Mouse (Mus musculus): ENCODE results near the gene Gsta2. TPM values are rescaled to one million over a fixed set of nuclear protein-coding genes. Genes with fewer than 3 reads are reported as not detected.

Gene Gsta2
- 1.3 and 2.3 TPM in 2 replicates for polyA plus RNA-seq (2015; fragmentation: Nextera tagmentation; extraction: Ambion mirVana)

- H3K9me3 ChIP-seq (ENCODE audit: low read length), result no peaks in the 10 kb centered on the region
- ATAC-seq, result 0 out of 2 replicates have a peak, but pooled peaks have one; percentile 10
Measured at GRCm38 (mm10) chr9:78355611-78356010, at the start of gene Gsta2. Gsta2 (minus strand) TSS chr9:78355788.

GRCm38 (mm10) chr9:78401596-78401995, 46.0 kb upstream of the Gsta2 start:
- no peak for ATAC-seq
- Histone ChIP-seq H3K4me2 (ENCODE audit: low read depth, low read length) (no peak overlapping the region), H3K4me1 (ENCODE audit: insufficient read depth) (no peaks in the 10 kb centered on the region), H3K27ac (ENCODE audit: low read depth) (no peak overlapping the region), H3K9ac (replicated peaks) (no peak overlapping the region), H3K9me3 (ENCODE audit: low read length) (no peaks in the 10 kb centered on the region), H3K36me3 (replicated peaks; ENCODE audit: insufficient read depth, low read length) (no peaks in the 10 kb centered on the region), H3K4me3 (ENCODE audit: low read depth, low read length) (no peak overlapping the region), H3K27me3 (ENCODE audit: insufficient read depth, low read length) (peaks cover 12% of the 10 kb centered on the region)
- TF ChIP-seq CTCF (IDR thresholded peaks at IDR 0.05; ENCODE audit: low read depth) (no peak), EP300 (IDR thresholded peaks at IDR 0.05; ENCODE audit: low read depth) (no peak)
- 86% methylated on average over 7 of the region's 7 CpGs for WGBS (ENCODE audit: insufficient replicate concordance)
- no peak for DNase-seq

More at GRCm38 (mm10) chr9:78355611-78356010, at the start of gene Gsta2:
- Histone ChIP-seq H3K4me3 (ENCODE audit: low read depth, low read length) (no peak within 1 kb of the TSS), H3K27me3 (ENCODE audit: insufficient read depth, low read length) (no peaks in the 10 kb centered on the region), H3K4me2 (ENCODE audit: low read depth, low read length) (no peak within 1 kb of the TSS), H3K27ac (ENCODE audit: low read depth) (peak within 1 kb of the TSS; percentile 50), H3K9ac (replicated peaks) (no peak within 1 kb of the TSS), H3K4me1 (ENCODE audit: insufficient read depth) (peaks cover 3% of the 10 kb centered on the region; the same call in 1 of the 2 replicates), H3K36me3 (replicated peaks; ENCODE audit: insufficient read depth, low read length) (no peaks in the 10 kb centered on the region)
- WGBS (ENCODE audit: insufficient replicate concordance), result 68% methylated on average over 8 of the region's 8 CpGs
- no peak for TF ChIP-seq CTCF (IDR thresholded peaks at IDR 0.05; ENCODE audit: low read depth)
- TF ChIP-seq EP300 (IDR thresholded peaks at IDR 0.05; ENCODE audit: low read depth), result no peak
- DNase-seq, result no peak

- DNase-seq, result no peak
- TF ChIP-seq EP300 (IDR thresholded peaks at IDR 0.05; ENCODE audit: low read depth) (no peak), CTCF (IDR thresholded peaks at IDR 0.05; ENCODE audit: low read depth) (no peak)
- Histone ChIP-seq H3K27me3 (ENCODE audit: insufficient read depth, low read length) (peaks cover 23% of the 10 kb centered on the region), H3K4me2 (ENCODE audit: low read depth, low read length) (no peak overlapping the region), H3K4me1 (ENCODE audit: insufficient read depth) (peaks cover 5% of the 10 kb centered on the region), H3K9me3 (ENCODE audit: low read length) (no peaks in the 10 kb centered on the region), H3K27ac (ENCODE audit: low read depth) (no peak overlapping the region), H3K4me3 (ENCODE audit: low read depth, low read length) (no peak overlapping the region), H3K9ac (replicated peaks) (no peak overlapping the region), H3K36me3 (replicated peaks; ENCODE audit: insufficient read depth, low read length) (no peaks in the 10 kb centered on the region)
- ATAC-seq, result no peak
- 63% methylated on average over 5 of the region's 5 CpGs for WGBS (ENCODE audit: insufficient replicate concordance)
Measured at GRCm38 (mm10) chr9:78400570-78400969, 45.0 kb upstream of the Gsta2 start.

- Histone ChIP-seq H3K9me3 (ENCODE audit: low read length) (no peaks in the 10 kb centered on the region), H3K36me3 (replicated peaks; ENCODE audit: insufficient read depth, low read length) (no peaks in the 10 kb centered on the region), H3K4me2 (ENCODE audit: low read depth, low read length) (no peak overlapping the region), H3K4me1 (ENCODE audit: insufficient read depth) (peaks cover 7% of the 10 kb centered on the region), H3K9ac (replicated peaks) (no peak overlapping the region), H3K27me3 (ENCODE audit: insufficient read depth, low read length) (peaks cover 54% of the 10 kb centered on the region), H3K27ac (ENCODE audit: low read depth) (no peak overlapping the region), H3K4me3 (ENCODE audit: low read depth, low read length) (no peak overlapping the region; the same call in 1 of the 2 replicates)
- TF ChIP-seq EP300 (IDR thresholded peaks at IDR 0.05; ENCODE audit: low read depth) (no peak), CTCF (IDR thresholded peaks at IDR 0.05; ENCODE audit: low read depth) (no peak)
- no peak for ATAC-seq
- 48% methylated on average over 9 of the region's 9 CpGs for WGBS (ENCODE audit: insufficient replicate concordance)
- DNase-seq, result no peak
Measured at GRCm38 (mm10) chr9:78396517-78396916, 40.9 kb upstream of the Gsta2 start.

- Histone ChIP-seq H3K36me3 (replicated peaks; ENCODE audit: insufficient read depth, low read length) (no peaks in the 10 kb centered on the region), H3K4me3 (ENCODE audit: low read depth, low read length) (peak within 1 kb of the TSS; percentile 39), H3K4me1 (ENCODE audit: insufficient read depth) (peaks cover 7% of the 10 kb centered on the region), H3K27ac (ENCODE audit: low read depth) (no peak within 1 kb of the TSS), H3K9ac (replicated peaks) (no peak within 1 kb of the TSS), H3K27me3 (ENCODE audit: insufficient read depth, low read length) (peaks cover 54% of the 10 kb centered on the region), H3K9me3 (ENCODE audit: low read length) (no peaks in the 10 kb centered on the region), H3K4me2 (ENCODE audit: low read depth, low read length) (peak within 1 kb of the TSS; percentile 64)
- TF ChIP-seq EP300 (IDR thresholded peaks at IDR 0.05; ENCODE audit: low read depth), result no peak
- no peak for TF ChIP-seq CTCF (IDR thresholded peaks at IDR 0.05; ENCODE audit: low read depth)
- ATAC-seq (peak; percentile 56), DNase-seq (peak; percentile 58)
- 6% methylated on average over 79 of the region's 93 CpGs for WGBS (ENCODE audit: insufficient replicate concordance)
Measured at GRCm38 (mm10) chr9:78395630-78396351, 40.2 kb upstream of the Gsta2 start, which contains the start of gene Ddx43. Ddx43 (plus strand) TSS chr9:78395777.

- ATAC-seq, result no peak
- TF ChIP-seq CTCF (IDR thresholded peaks at IDR 0.05; ENCODE audit: low read depth) (no peak), EP300 (IDR thresholded peaks at IDR 0.05; ENCODE audit: low read depth) (no peak)
- Histone ChIP-seq H3K4me3 (ENCODE audit: low read depth, low read length) (peak overlapping the region; percentile 39), H3K4me2 (ENCODE audit: low read depth, low read length) (peak overlapping the region; percentile 64; the same call in 1 of the 2 replicates), H3K36me3 (replicated peaks; ENCODE audit: insufficient read depth, low read length) (no peaks in the 10 kb centered on the region), H3K4me1 (ENCODE audit: insufficient read depth) (peaks cover 7% of the 10 kb centered on the region), H3K9me3 (ENCODE audit: low read length) (no peaks in the 10 kb centered on the region), H3K9ac (replicated peaks) (no peak overlapping the region), H3K27ac (ENCODE audit: low read depth) (no peak overlapping the region), H3K27me3 (ENCODE audit: insufficient read depth, low read length) (peaks cover 54% of the 10 kb centered on the region)
- WGBS (ENCODE audit: insufficient replicate concordance), result 37% methylated on average over 11 of the region's 11 CpGs
- no peak for DNase-seq
Measured at GRCm38 (mm10) chr9:78395244-78395629, 39.6 kb upstream of the Gsta2 start.

Data from liver, postnatal 0 days (tissue).